Mouse (Mus musculus): ENCODE results near the gene Olfr1189.
"Not testable (repeated sequence)": the region's sequence is repeated elsewhere in the genome, so short reads cannot be mapped to it uniquely, and the experiment has no call there.

Olfr1189 gene

DNA sequence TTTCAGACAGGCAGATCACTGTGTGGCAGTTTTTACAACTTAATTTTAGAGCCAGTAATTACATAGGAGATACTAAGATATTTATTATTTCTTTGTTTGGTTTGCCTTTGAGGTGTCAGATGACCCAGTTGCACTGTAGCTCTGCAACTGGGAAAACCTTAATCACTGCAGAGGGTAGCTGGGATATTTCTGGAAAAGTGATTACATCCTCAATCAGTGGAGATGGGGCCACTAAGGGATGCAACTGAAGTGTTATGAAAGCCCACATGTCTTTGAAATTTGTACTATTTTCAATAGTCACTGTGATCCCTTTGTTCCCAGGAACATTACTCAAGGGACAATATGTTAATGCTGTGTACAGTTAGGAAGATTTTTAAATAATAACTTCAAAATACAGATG is at the start of gene Olfr1189:
Gene Olfr1189, plus strand, starts transcription at position 301 of the 400 bp plus-strand sequence.
- DNase-seq (ENCODE audit: low spot score in 2 of 2) = no peak

DNA sequence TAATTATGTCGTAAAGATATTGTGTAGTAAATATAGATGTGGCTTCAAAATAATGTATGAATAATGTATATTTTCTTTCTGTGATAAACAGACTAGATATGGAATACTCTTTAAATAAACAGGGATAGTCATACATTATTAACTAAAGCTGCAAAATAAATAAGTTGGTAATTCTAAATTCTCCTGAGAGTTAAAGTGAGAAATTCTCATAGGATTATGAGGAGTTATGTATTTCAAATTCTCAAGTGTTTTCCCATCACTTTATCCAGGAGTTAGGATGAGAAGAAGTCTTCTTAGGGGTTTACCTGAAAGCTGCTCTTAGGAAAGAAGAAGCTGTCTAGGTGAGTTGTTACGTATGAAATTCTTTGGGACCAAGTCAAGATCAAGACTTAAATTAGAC is 29.6 kb upstream of the Olfr1189 start, which contains the start of gene Olfr1188:
Gene Olfr1188, plus strand, starts transcription at position 301 of the 400 bp plus-strand sequence.
- no peak for DNase-seq (ENCODE audit: low spot score in 2 of 2)

DNA sequence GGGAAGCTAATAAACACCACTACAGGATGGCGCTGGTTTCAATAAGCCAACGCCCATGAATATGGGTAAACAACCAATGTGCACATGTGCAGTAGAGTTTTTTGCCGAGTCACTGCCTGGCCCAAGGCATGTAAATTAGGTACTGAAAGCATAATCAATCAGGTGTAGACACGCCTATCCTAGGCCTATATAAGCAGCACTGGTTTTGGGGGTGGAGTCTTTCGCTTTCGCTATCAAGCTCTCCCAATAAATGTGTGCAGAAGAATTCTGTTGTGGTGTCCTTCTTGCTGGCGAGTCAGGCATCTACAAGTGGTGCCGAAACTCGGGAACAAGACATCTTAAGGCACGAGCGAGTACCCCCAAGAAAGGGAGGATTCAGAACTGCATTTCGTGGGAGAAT is 13.6 kb upstream of the Olfr1189 start:
- not testable (repeated sequence) for DNase-seq (ENCODE audit: low spot score in 2 of 2)

DNA sequence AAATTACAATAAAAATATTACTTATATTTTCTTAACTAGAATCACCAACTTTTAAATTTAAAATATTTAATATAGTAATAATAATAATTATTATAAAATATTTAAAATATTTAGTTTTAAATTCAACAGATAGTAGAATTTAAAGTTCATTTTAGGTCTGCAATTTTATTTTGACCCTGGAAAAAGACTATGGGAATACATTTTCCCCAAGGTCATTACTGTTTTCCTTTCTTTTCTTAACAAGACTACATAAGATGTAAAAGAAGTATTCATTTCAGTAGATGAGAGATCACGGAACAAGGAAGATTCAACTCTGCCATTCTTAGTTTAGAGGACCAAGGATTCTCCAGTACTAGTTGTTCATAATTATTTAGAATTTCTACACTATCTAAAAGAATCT is 54.0 kb downstream of the Olfr1189 start, which contains the start of gene Olfr1191-ps1:
Gene Olfr1191-ps1, plus strand, starts transcription at position 301 of the 400 bp plus-strand sequence.
- not testable (repeated sequence) for DNase-seq (ENCODE audit: low spot score in 2 of 2)

Data from spleen, postnatal 36 days (tissue).